Mouse (Mus musculus) macrophage (primary cell): Measurements from ENCODE around the gene Ephb4. TPM values are rescaled to one million over a fixed set of nuclear protein-coding genes. Genes with fewer than 3 reads are reported as not detected.
A peak's percentile ranks its signal among the peaks of the same experiment; 100 is the strongest.

Experiments used
- H3K27ac ChIP-seq: fragments of 350-480 bp; formaldehyde crosslinking; 2 replicates; pipeline ENCODE4 v1.9.0; 2021
- H3K36me3 ChIP-seq: fragments of 350-480 bp; formaldehyde crosslinking; 2 replicates; pipeline ENCODE4 v1.9.0; 2021; ENCODE audit errors: inconsistent target
- H3K4me3 ChIP-seq: fragments of 350-480 bp; formaldehyde crosslinking; 2 replicates; pipeline ENCODE4 v1.9.0; 2021; ENCODE audit errors: inconsistent target
- H3K79me2 ChIP-seq: fragments of 350-480 bp; formaldehyde crosslinking; 2 replicates; pipeline ENCODE4 v1.9.0; 2021; ENCODE audit errors: inconsistent target
- whole genome bisulfite sequencing: methylation state at CpG from one replicate; pipeline ENCODE4 v1.1.7; 2026; ENCODE audit warnings: inconsistent platforms; ENCODE audit not compliant: missing documents; 5-methylcytosine and 5-hydroxymethylcytosine counted together
- polyA plus RNA-seq: library from polyadenylated mRNA; stranded (reverse); fragments of 250-400 nt; gene quantifications from 3 replicates; pipeline ENCODE4 v1.2.4, GENCODE M21; 2018; ENCODE audit warnings: inconsistent platforms

Gene Ephb4
- polyA plus RNA-seq, 1 experiment from 2014 or later = not detected

- peaks cover 57% of the 10 kb centered on the region for H3K36me3 ChIP-seq
- no peak overlapping the region for H3K27ac ChIP-seq
- WGBS = 97% methylated on average over 8 of the region's 8 CpGs
- no peak overlapping the region for H3K4me3 ChIP-seq
- H3K79me2 ChIP-seq = no peaks in the 10 kb centered on the region
Observed at GRCm38 (mm10) chr5:137317361-137317760, 32.5 kb upstream of the Ephb4 start.

GRCm38 (mm10) chr5:137318570-137318969, 31.3 kb upstream of the Ephb4 start:
- WGBS = 92% methylated on average over 1 of the region's 1 CpGs
- H3K36me3 ChIP-seq = peaks cover 69% of the 10 kb centered on the region

GRCm38 (mm10) chr5:137320996-137321395, 28.9 kb upstream of the Ephb4 start:
- Histone ChIP-seq H3K36me3 (peaks cover 84% of the 10 kb centered on the region), H3K27ac (no peak overlapping the region), H3K4me3 (no peak overlapping the region), H3K79me2 (no peaks in the 10 kb centered on the region)
- 93% methylated on average over 3 of the region's 3 CpGs for WGBS

More at GRCm38 (mm10) chr5:137318570-137318969, 31.3 kb upstream of the Ephb4 start:
- H3K4me3 ChIP-seq = no peak overlapping the region
- no peak overlapping the region for H3K27ac ChIP-seq
- no peaks in the 10 kb centered on the region for H3K79me2 ChIP-seq

- WGBS = 49% methylated on average over 7 of the region's 7 CpGs
- peaks cover 29% of the 10 kb centered on the region for H3K79me2 ChIP-seq
- H3K36me3 ChIP-seq = peaks cover 28% of the 10 kb centered on the region
- no peak overlapping the region for H3K27ac ChIP-seq
- no peak overlapping the region for H3K4me3 ChIP-seq
Observed at GRCm38 (mm10) chr5:137330910-137331309, 19.0 kb upstream of the Ephb4 start.

- Histone ChIP-seq H3K79me2 (peaks cover 29% of the 10 kb centered on the region), H3K36me3 (peaks cover 11% of the 10 kb centered on the region), H3K4me3 (peak overlapping the region; percentile 66), H3K27ac (peak overlapping the region; percentile 28; the same call in 1 of the 2 replicates)
- WGBS = 2% methylated on average over 13 of the region's 15 CpGs
Observed at GRCm38 (mm10) chr5:137332857-137333511, 16.9 kb upstream of the Ephb4 start.

GRCm38 (mm10) chr5:137333512-137334174, 16.3 kb upstream of the Ephb4 start, which contains the start of gene Slc12a9:
Slc12a9 (minus strand) TSS chr5:137333597.
- peaks cover 4% of the 10 kb centered on the region; the same call in 1 of the 2 replicates for H3K36me3 ChIP-seq
- H3K4me3 ChIP-seq = peak within 1 kb of the TSS; percentile 66
- H3K79me2 ChIP-seq = peaks cover 29% of the 10 kb centered on the region
- under 1% methylated on average over 44 of the region's 44 CpGs for WGBS
- peak within 1 kb of the TSS; percentile 28; the same call in 1 of the 2 replicates for H3K27ac ChIP-seq

- 39% methylated on average over 10 of the region's 10 CpGs for WGBS
- Histone ChIP-seq H3K79me2 (peaks cover 29% of the 10 kb centered on the region), H3K27ac (no peak overlapping the region), H3K36me3 (0 out of 2 replicates have a peak, but pooled peaks cover 2% of the 10 kb centered on the region), H3K4me3 (no peak overlapping the region)
Observed at GRCm38 (mm10) chr5:137334317-137334716, 15.6 kb upstream of the Ephb4 start.

- WGBS = 94% methylated on average over 6 of the region's 6 CpGs
- Histone ChIP-seq H3K4me3 (no peak overlapping the region), H3K36me3 (no peaks in the 10 kb centered on the region), H3K27ac (no peak overlapping the region), H3K79me2 (peaks cover 28% of the 10 kb centered on the region)
Observed at GRCm38 (mm10) chr5:137335066-137335465, 14.8 kb upstream of the Ephb4 start.

- Histone ChIP-seq H3K4me3 (no peak overlapping the region), H3K79me2 (peaks cover 12% of the 10 kb centered on the region), H3K27ac (no peak overlapping the region), H3K36me3 (no peaks in the 10 kb centered on the region)
- WGBS = 91% methylated on average over 7 of the region's 8 CpGs
Observed at GRCm38 (mm10) chr5:137337190-137337589, 12.7 kb upstream of the Ephb4 start.

GRCm38 (mm10) chr5:137338256-137338655, 11.7 kb upstream of the Ephb4 start:
- H3K79me2 ChIP-seq = peaks cover 1% of the 10 kb centered on the region; the same call in 1 of the 2 replicates
- no peaks in the 10 kb centered on the region for H3K36me3 ChIP-seq
- 1% methylated on average over 18 of the region's 19 CpGs for WGBS
- H3K4me3 ChIP-seq = peak overlapping the region; percentile 46
- H3K27ac ChIP-seq = no peak overlapping the region

- Histone ChIP-seq H3K27ac (no peak overlapping the region), H3K4me3 (peak overlapping the region; percentile 46), H3K36me3 (no peaks in the 10 kb centered on the region), H3K79me2 (no peaks in the 10 kb centered on the region)
- WGBS = 6% methylated on average over 8 of the region's 11 CpGs
Observed at GRCm38 (mm10) chr5:137338663-137339289, 11.1 kb upstream of the Ephb4 start.

GRCm38 (mm10) chr5:137339290-137339979, 10.5 kb upstream of the Ephb4 start:
- no peaks in the 10 kb centered on the region for H3K79me2 ChIP-seq
- H3K36me3 ChIP-seq = no peaks in the 10 kb centered on the region
- WGBS = 36% methylated on average over 22 of the region's 22 CpGs
- no peak overlapping the region for H3K4me3 ChIP-seq
- no peak overlapping the region for H3K27ac ChIP-seq

- H3K27ac ChIP-seq = no peak overlapping the region
- H3K36me3 ChIP-seq = no peaks in the 10 kb centered on the region
- WGBS = 82% methylated on average over 6 of the region's 6 CpGs
- no peaks in the 10 kb centered on the region for H3K79me2 ChIP-seq
- no peak overlapping the region for H3K4me3 ChIP-seq
Observed at GRCm38 (mm10) chr5:137340222-137340621, 9.7 kb upstream of the Ephb4 start.

- H3K27ac ChIP-seq = no peak overlapping the region
- no peaks in the 10 kb centered on the region for H3K79me2 ChIP-seq
- H3K36me3 ChIP-seq = no peaks in the 10 kb centered on the region
- H3K4me3 ChIP-seq = no peak overlapping the region
- WGBS = 81% methylated on average over 7 of the region's 7 CpGs
Observed at GRCm38 (mm10) chr5:137342407-137343012, 7.4 kb upstream of the Ephb4 start.
